Mouse (Mus musculus) sigmoid colon, adult 10 weeks (tissue): ENCODE data around the gene St14. TPM values are rescaled to one million over a fixed set of nuclear protein-coding genes. Genes with fewer than 3 reads are reported as not detected.

Experiments used
- polyA plus RNA-seq: library from polyadenylated mRNA; stranded (reverse); fragments of 350-450 nt; fragmentation: Illumina TruSeq; extraction: RNeasy Lipid Tissue Mini Kit (QIAGEN cat#74804); gene quantifications from one replicate; pipeline ENCODE4 v1.2.3, GENCODE M21; 2014; ENCODE audit warnings: low read depth, low replicate concordance

Gene St14
- 8.8 TPM for polyA plus RNA-seq

DNA sequence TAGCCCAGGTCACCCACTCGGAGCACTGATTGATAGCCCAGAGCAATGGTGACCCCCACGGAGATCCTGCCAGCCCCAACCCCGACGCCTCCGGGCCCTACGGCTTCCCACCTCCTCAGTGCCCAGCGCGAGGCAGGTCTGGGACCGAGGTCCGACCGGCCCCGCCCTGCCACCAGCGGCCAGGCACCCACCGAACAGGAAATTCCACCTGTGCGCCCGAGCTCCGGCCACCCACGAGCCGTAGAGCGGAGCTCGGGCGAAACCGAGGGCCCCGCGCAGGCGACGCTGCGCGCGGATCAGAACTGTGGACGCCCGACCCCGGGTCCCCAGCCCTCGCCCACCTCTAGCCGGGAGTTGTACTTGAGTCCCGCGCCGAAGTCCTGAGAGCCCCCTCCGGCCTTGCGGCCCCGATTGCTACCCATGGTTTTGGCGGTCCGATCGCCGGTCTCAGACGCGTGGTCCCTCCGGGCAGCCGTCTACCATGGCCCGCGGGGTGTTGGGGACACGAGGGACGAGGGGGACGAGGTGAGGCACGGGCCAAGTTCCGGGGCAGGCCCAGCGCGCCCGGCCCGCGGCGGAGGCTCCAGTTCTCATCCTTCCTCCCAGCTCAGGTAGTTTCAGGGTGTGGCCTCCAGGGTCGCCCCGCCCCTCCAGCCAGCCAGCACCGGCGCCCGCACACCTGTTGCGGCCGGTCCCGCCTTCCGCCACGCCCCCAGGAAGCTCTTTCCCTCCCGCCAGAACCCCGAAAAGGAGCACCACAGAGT lies at the start of gene St14:
Gene St14, minus strand, starts transcription at position 649 of the 764 bp plus-strand sequence.

Other genes with a start within 250 kb of the St14 start
- gene Adamts15, start 209.4 kb downstream of the St14 start, polyA plus RNA-seq = 5.6 TPM
- gene Adamts8, start 189.3 kb downstream of the St14 start, polyA plus RNA-seq = 2.5 TPM
- gene Zbtb44, start 101.2 kb downstream of the St14 start, polyA plus RNA-seq = 42.4 TPM
- 338 TPM for gene Aplp2, start 80.0 kb upstream of the St14 start, polyA plus RNA-seq
- 19.1 TPM for gene Prdm10, start 148.7 kb upstream of the St14 start, polyA plus RNA-seq